Mouse (Mus musculus) heart, embryonic 14.5 days (tissue): ENCODE measurements at regions not wholly inside any gene's neighbourhood (a gene's known extent, or its start where the extent isn't known, plus 50 kb on each side); places are given as distances from the start of the nearest gene placed in this dataset.

ENCODE experiments used
- ATAC-seq: fragments of 200-750 bp; cut with Nextera tagmentation; 2 replicates; pipeline ENCODE4 v1.8.0; 2017; ENCODE audit warnings: low read depth, moderate TSS enrichment; ENCODE audit not compliant: insufficient number of reproducible peaks, insufficient read depth, low FRiP score
- H3K27ac ChIP-seq, 2 experiments: fragments of 200-500 bp in 1 of 2; fragments of 300-500 bp in 1 of 2; sonication (generic) in 1 of 2; replicated peaks in 1 of 2; 2 replicates each; pipeline ENCODE4 v1.5.1; 2012 to 2014; ENCODE audit warnings: low read depth in 2 of 2, low read length in 2 of 2, control low read depth in 1 of 2, mild to moderate bottlenecking in 1 of 2, mixed read lengths in 1 of 2; ENCODE audit not compliant: control insufficient read depth in 1 of 2, insufficient read depth in 1 of 2
- H3K27me3 ChIP-seq: fragments of 300-500 bp; sonication (generic); 2 replicates; pipeline ENCODE4 v1.6.1; 2014; ENCODE audit warnings: mild to moderate bottlenecking, low read length, control low read depth; ENCODE audit not compliant: control insufficient read depth, insufficient read depth
- H3K36me3 ChIP-seq: fragments of 300-500 bp; sonication (generic); 2 replicates; pipeline ENCODE4 v1.6.1; 2014; ENCODE audit warnings: mild to moderate bottlenecking, control low read depth, low read length, mixed read lengths; ENCODE audit not compliant: control insufficient read depth, insufficient read depth
- H3K4me1 ChIP-seq, 2 experiments: fragments of 200-500 bp in 1 of 2; fragments of 300-500 bp in 1 of 2; sonication (generic) in 1 of 2; 2 replicates each; pipeline ENCODE4 v1.6.1; 2012 to 2014; ENCODE audit warnings: low read length in 2 of 2, control low read depth in 1 of 2, mixed read lengths in 1 of 2; ENCODE audit not compliant: control insufficient read depth in 2 of 2, insufficient read depth in 2 of 2
- H3K4me2 ChIP-seq: fragments of 300-500 bp; sonication (generic); 2 replicates; pipeline ENCODE4 v1.6.1; 2014; ENCODE audit warnings: mild to moderate bottlenecking, low read length
- H3K4me3 ChIP-seq, 2 experiments: fragments of 200-500 bp in 1 of 2; fragments of 300-500 bp in 1 of 2; sonication (generic) in 1 of 2; 2 replicates each; pipeline ENCODE4 v1.5.1; 2012 to 2014; ENCODE audit warnings: low read length in 2 of 2, mild to moderate bottlenecking in 2 of 2, control low read depth in 1 of 2, low read depth in 1 of 2, moderate library complexity in 1 of 2; ENCODE audit not compliant: control insufficient read depth in 1 of 2, insufficient read depth in 1 of 2
- H3K9ac ChIP-seq: fragments of 300-500 bp; sonication (generic); 2 replicates; pipeline ENCODE4 v1.6.1; 2014; ENCODE audit warnings: mild to moderate bottlenecking, low read length
- H3K9me3 ChIP-seq: fragments of 300-500 bp; sonication (generic); 2 replicates; pipeline ENCODE4 v1.6.1; 2016; ENCODE audit warnings: low read length, control low read depth; ENCODE audit not compliant: control insufficient read depth
- WGBS: fragments of 180-500 bp; shearing (Covaris S2); extraction: QIAGEN DNeasy Blood & Tissue Kit; methylation state at CpG from one replicate; pipeline ENCODE4 v1.1.7; 2014; 5-methylcytosine and 5-hydroxymethylcytosine counted together

- ATAC-seq: no peak
- Histone ChIP-seq H3K9me3 (0 out of 2 replicates have a peak, but pooled peaks cover 3% of the 10 kb centered on the region), H3K27ac (no peak overlapping the region), H3K9ac (no peak overlapping the region), H3K27me3 (no peaks in the 10 kb centered on the region), H3K36me3 (no peaks in the 10 kb centered on the region), H3K4me2 (no peak overlapping the region), H3K4me3 (no peak overlapping the region), H3K4me1 (no peaks in the 10 kb centered on the region)
- WGBS: 79% methylated on average over 3 of the region's 3 CpGs
These were observed 228.1 kb downstream of the Fat4 start for GRCm38 (mm10) chr3:39114826-39115225.

GRCm38 (mm10) chr3:39115441-39115840 is 228.7 kb downstream of the Fat4 start:
- Histone ChIP-seq H3K4me3 (no peak overlapping the region), H3K4me2 (no peak overlapping the region), H3K36me3 (no peaks in the 10 kb centered on the region), H3K27ac (no peak overlapping the region), H3K4me1 (no peaks in the 10 kb centered on the region), H3K9ac (no peak overlapping the region), H3K9me3 (0 out of 2 replicates have a peak, but pooled peaks cover 3% of the 10 kb centered on the region), H3K27me3 (no peaks in the 10 kb centered on the region)
- no peak for ATAC-seq
- WGBS: 28% methylated on average over 1 of the region's 1 CpGs

GRCm38 (mm10) chr3:39122250-39122649 is 235.5 kb downstream of the Fat4 start:
- no peak overlapping the region for H3K4me2 ChIP-seq
- no peaks in the 10 kb centered on the region for H3K27me3 ChIP-seq
- 79% methylated on average over 1 of the region's 1 CpGs for WGBS
- H3K27ac ChIP-seq: no peak overlapping the region
- ATAC-seq: no peak
- no peak overlapping the region for H3K9ac ChIP-seq
- H3K4me1 ChIP-seq: no peaks in the 10 kb centered on the region
- no peak overlapping the region for H3K4me3 ChIP-seq
- no peaks in the 10 kb centered on the region for H3K9me3 ChIP-seq
- no peaks in the 10 kb centered on the region for H3K36me3 ChIP-seq

- 75% methylated on average over 3 of the region's 3 CpGs for WGBS
- ATAC-seq: no peak
- no peak overlapping the region for H3K4me3 ChIP-seq
- no peaks in the 10 kb centered on the region for H3K9me3 ChIP-seq
- H3K4me2 ChIP-seq: no peak overlapping the region
- H3K27me3 ChIP-seq: no peaks in the 10 kb centered on the region
- H3K27ac ChIP-seq: no peak overlapping the region
- no peaks in the 10 kb centered on the region for H3K4me1 ChIP-seq
- no peak overlapping the region for H3K9ac ChIP-seq
- no peaks in the 10 kb centered on the region for H3K36me3 ChIP-seq
These were observed 243.8 kb downstream of the Fat4 start for GRCm38 (mm10) chr3:39130532-39130931.

- H3K4me3 ChIP-seq: no peak overlapping the region
- H3K36me3 ChIP-seq: no peaks in the 10 kb centered on the region
- ATAC-seq: no peak
- no peak overlapping the region for H3K9ac ChIP-seq
- no peaks in the 10 kb centered on the region for H3K4me1 ChIP-seq
- no peak overlapping the region for H3K27ac ChIP-seq
- 80% methylated on average over 6 of the region's 6 CpGs for WGBS
- H3K27me3 ChIP-seq: no peaks in the 10 kb centered on the region
- H3K4me2 ChIP-seq: no peak overlapping the region
- no peaks in the 10 kb centered on the region for H3K9me3 ChIP-seq
These were observed 278.4 kb downstream of the Fat4 start for GRCm38 (mm10) chr3:39165006-39165667.

- no peak overlapping the region for H3K9ac ChIP-seq
- no peak overlapping the region for H3K4me3 ChIP-seq
- H3K27me3 ChIP-seq: no peaks in the 10 kb centered on the region
- 49% methylated on average over 3 of the region's 3 CpGs for WGBS
- H3K9me3 ChIP-seq: peaks cover 9% of the 10 kb centered on the region; the same call in 1 of the 2 replicates
- no peak for ATAC-seq
- no peak overlapping the region for H3K4me2 ChIP-seq
- H3K36me3 ChIP-seq: no peaks in the 10 kb centered on the region
- no peaks in the 10 kb centered on the region for H3K4me1 ChIP-seq
- no peak overlapping the region for H3K27ac ChIP-seq
These were observed 295.9 kb downstream of the Fat4 start for GRCm38 (mm10) chr3:39182646-39183045.

- Histone ChIP-seq H3K4me2 (no peak overlapping the region), H3K36me3 (no peaks in the 10 kb centered on the region), H3K27ac (no peak overlapping the region), H3K4me1 (no peaks in the 10 kb centered on the region), H3K4me3 (no peak overlapping the region), H3K9ac (no peak overlapping the region), H3K27me3 (no peaks in the 10 kb centered on the region), H3K9me3 (no peaks in the 10 kb centered on the region)
- 86% methylated on average over 6 of the region's 6 CpGs for WGBS
- no peak for ATAC-seq
These were observed 308.4 kb downstream of the Fat4 start for GRCm38 (mm10) chr3:39195102-39195501.

- Histone ChIP-seq H3K9ac (no peak overlapping the region), H3K27ac (no peak overlapping the region), H3K36me3 (no peaks in the 10 kb centered on the region), H3K4me1 (no peaks in the 10 kb centered on the region), H3K4me3 (no peak overlapping the region), H3K4me2 (no peak overlapping the region), H3K27me3 (no peaks in the 10 kb centered on the region), H3K9me3 (no peaks in the 10 kb centered on the region)
- ATAC-seq: no peak
- 66% methylated on average over 7 of the region's 7 CpGs for WGBS
These were observed 315.9 kb downstream of the Fat4 start for GRCm38 (mm10) chr3:39202662-39203061.
